Mouse (Mus musculus): Measurements from ENCODE around the gene Atxn10.
A peak's percentile ranks its signal among the peaks of the same experiment; 100 is the strongest.

The Atxn10 gene

GRCm38 (mm10) chr15:85479365-85479764, 143.3 kb downstream of the Atxn10 start:
- DNase-seq = no peak

GRCm38 (mm10) chr15:85479919-85480318, 143.9 kb downstream of the Atxn10 start:
- DNase-seq = no peak

GRCm38 (mm10) chr15:85480630-85481029, 144.6 kb downstream of the Atxn10 start:
- peak in 1 of 2 experiments; percentile 51 for DNase-seq

GRCm38 (mm10) chr15:85488900-85489299, 152.9 kb downstream of the Atxn10 start:
- no peak for DNase-seq

GRCm38 (mm10) chr15:85489751-85490150, 153.7 kb downstream of the Atxn10 start:
- no peak for DNase-seq

- no peak for DNase-seq
Measured at GRCm38 (mm10) chr15:85494163-85494621, 158.1 kb downstream of the Atxn10 start.

GRCm38 (mm10) chr15:85497548-85497947, 161.5 kb downstream of the Atxn10 start:
- no peak for DNase-seq

- DNase-seq = no peak
Measured at GRCm38 (mm10) chr15:85497981-85498475, 162.0 kb downstream of the Atxn10 start.

GRCm38 (mm10) chr15:85500267-85500666, 164.2 kb downstream of the Atxn10 start:
- no peak for DNase-seq

- DNase-seq = no peak
Measured at GRCm38 (mm10) chr15:85503127-85503526, 167.1 kb downstream of the Atxn10 start, which contains the start of gene 7530416G11Rik. Gene 7530416G11Rik, minus strand, starts transcription at chr15:85503227.

GRCm38 (mm10) chr15:85505118-85505925, 169.3 kb downstream of the Atxn10 start:
- peak in 1 of 2 experiments; percentile 23 for DNase-seq

GRCm38 (mm10) chr15:85506680-85507079, 170.6 kb downstream of the Atxn10 start:
- DNase-seq = no peak

- no peak for DNase-seq
Measured at GRCm38 (mm10) chr15:85507370-85508014, 171.4 kb downstream of the Atxn10 start.
